Mouse (Mus musculus) liver, adult (tissue): ENCODE measurements at regions not wholly inside any gene's neighbourhood (a gene's known extent, or its start where the extent isn't known, plus 50 kb on each side); places are given as distances from the start of the nearest gene placed in this dataset.

Source experiments
- GATA4 ChIP-seq: IDR thresholded peaks from 2 replicates; pipeline ENCODE4 v1.6.1; 2014; ENCODE audit warnings: mild to moderate bottlenecking, low read length; ENCODE audit not compliant: insufficient replicate concordance

- no peak for TF ChIP-seq GATA4
Measured at GRCm38 (mm10) chr9:115545792-115546191, 235.6 kb upstream of the Stt3b start.

GRCm38 (mm10) chr9:115547625-115548325 is 237.6 kb upstream of the Stt3b start:
- no peak for TF ChIP-seq GATA4

DNA sequence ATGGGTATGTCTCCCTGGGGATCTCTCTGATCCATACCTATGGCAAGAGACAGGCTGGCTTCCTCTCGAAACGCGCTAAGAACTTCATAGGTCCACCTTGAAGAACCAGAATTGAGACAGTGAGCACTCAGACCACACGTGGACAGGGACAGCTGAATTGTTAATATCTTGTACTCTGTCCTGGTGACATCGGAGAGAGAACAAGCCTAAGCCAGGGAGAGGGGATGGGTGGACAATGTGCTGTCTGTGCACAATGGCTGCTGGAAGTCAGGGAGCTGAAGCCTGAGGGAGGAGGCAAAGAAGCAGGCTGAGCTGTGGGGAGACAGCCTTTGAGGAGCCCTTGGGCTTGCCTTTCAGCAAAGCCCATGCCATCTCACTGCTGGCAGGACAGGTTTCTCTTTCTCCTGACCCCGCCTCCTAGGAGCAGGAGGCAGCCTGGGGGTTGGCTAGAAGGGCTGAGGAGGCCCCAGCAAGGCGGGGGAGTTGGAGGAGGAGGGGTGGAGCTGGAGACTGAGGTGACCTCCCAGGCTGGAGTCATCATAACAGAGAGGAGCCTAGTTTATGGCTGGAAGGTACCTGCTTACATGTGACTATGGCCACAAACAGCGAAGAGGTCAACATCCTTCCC is 238.6 kb upstream of the Stt3b start:
- no peak for TF ChIP-seq GATA4

DNA sequence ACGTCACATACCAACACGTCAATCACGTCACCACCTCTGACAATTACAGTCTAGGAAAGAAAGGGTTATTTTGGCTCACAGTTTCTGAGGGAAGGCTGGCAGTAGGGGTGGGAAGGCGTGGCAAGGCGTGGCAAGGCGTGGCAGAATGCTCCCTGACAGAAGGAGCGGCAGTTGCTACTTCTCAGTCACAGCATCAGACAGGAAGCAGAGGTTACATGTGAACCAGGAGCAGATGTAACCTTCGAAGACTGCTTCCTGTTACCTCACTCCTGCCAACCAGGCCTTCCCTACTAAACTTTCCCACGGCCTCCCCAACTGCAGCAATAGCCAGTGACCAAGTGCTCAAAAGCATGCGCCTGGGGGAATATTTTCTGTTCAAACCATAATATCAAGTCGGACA is 240.9 kb upstream of the Stt3b start:
- TF ChIP-seq GATA4: no peak

DNA sequence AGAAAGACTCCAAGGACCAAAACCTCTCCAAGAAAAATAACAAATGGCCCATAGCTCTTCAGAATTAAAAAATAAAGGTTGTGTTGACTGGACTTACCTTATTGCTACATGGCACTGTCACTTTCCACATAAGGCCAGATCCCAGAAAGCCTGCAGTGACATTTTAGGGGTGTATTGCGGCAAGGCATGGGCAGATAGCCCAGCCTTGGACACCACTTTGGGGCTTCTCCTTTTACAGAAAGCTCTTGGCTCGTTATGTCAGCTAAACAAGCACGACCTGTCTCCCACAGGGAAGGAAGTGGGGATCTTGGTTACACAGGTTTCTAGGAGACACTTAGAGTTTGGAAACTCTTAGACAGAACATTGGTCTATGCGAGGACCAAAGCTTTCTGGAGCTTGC is 241.3 kb upstream of the Stt3b start:
- no peak for TF ChIP-seq GATA4

GRCm38 (mm10) chr9:115558131-115558530 is 247.9 kb upstream of the Stt3b start:
- TF ChIP-seq GATA4: no peak

- TF ChIP-seq GATA4: no peak
Measured at GRCm38 (mm10) chr9:115559521-115559920, 249.3 kb upstream of the Stt3b start.

DNA sequence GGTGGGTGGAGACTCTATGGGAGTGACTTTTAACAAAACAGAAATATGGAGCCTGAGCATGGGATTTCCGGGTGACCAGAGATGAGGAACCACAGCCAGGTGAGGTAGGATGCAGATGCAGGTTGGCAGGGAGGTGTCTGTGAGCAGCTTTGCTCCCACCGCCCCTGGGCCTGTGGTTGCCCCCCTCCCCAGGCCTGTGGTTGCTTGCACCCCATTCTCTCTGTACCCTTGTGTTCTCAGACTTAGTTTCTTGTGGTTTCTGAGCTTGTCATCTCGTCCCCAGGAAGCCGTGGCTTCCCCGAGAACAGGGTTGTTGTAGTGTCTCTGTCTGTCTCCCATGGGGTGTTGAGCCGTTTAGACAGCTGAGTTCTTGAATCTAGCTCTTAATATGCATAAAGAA is 251.0 kb upstream of the Stt3b start:
- TF ChIP-seq GATA4: no peak

- TF ChIP-seq GATA4: no peak
Measured at GRCm38 (mm10) chr9:115562783-115563182, 252.6 kb upstream of the Stt3b start.

- TF ChIP-seq GATA4: no peak
Measured at GRCm38 (mm10) chr9:115564366-115564765, 254.1 kb upstream of the Stt3b start.

GRCm38 (mm10) chr9:115568693-115569334 is 258.6 kb upstream of the Stt3b start:
- no peak for TF ChIP-seq GATA4

DNA sequence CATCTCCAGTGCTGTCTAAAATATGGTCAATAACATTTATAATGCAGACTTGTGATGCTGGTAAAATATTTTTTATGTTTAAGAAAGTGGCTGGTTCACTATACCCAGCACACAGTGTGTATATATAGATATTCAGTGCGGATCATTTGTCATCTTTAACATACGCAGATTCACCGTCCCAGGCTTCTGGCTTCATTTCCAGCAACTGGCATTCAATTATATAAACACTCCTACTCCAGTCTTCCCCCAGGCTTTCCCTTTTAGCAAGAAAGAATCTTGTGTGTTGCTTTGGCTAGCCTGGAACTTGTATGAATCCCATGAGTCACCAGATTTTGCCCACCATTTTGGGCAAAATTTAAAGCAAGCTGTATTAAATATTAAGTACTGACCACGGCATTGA is 260.8 kb upstream of the Stt3b start:
- TF ChIP-seq GATA4: no peak

DNA sequence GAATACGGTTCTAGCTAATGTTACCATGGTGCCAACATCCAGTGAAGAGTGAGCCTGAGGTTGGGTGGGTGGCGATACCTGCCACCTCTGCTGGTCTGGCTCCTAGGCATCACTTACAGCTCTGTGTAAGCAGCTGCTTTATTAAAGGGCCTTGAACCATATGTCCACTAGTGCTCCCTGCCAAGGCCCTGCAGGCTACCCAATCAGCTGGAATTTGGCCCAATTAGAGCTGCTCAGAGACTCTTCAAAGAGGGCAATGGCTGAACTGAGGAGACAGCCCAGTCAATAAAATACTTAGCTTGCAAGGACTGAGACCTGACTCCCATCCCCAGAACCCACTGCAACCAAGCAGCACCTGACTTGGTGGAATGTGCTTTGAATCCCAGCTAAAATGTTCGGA is 270.9 kb upstream of the Stt3b start:
- no peak for TF ChIP-seq GATA4

DNA sequence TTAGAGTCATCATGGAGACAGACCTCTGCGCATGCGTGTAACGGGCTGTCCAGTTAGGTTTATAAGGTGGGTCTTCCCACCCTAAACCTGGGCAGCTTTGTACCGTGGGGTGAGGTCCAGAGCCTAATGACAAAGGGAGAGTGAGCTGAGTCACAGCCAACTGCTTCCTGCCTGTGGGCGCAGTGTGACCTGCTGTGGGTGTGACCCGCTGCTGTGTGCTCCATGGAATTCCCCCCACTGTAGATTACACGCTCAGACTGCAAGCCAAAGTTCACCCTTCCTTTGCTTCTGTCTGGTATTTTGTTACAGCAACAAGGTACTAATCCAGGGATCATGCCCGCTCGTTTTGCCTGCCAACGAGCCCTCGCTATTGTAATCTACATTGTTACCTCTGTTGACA is 273.3 kb upstream of the Stt3b start:
- TF ChIP-seq GATA4: no peak

DNA sequence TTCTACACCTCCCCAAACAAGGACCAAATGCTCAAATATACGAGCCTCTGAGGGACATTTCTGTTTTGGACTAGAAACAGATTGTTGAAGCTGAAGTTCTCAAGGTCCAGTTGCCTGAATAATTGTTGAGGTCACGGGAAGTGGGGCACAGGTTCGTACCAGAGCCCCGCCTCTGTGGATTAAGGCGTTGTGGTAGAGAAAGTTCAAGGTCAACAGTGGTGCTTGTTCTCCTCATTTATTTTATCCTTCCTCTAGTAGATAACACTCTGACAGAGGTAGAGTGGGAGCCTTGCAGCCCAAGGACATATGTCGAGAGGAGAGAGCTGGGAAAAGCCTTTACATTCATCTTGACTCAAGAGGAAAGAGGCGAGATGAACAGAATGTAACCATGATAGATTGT is 274.7 kb upstream of the Stt3b start:
- TF ChIP-seq GATA4: no peak

DNA sequence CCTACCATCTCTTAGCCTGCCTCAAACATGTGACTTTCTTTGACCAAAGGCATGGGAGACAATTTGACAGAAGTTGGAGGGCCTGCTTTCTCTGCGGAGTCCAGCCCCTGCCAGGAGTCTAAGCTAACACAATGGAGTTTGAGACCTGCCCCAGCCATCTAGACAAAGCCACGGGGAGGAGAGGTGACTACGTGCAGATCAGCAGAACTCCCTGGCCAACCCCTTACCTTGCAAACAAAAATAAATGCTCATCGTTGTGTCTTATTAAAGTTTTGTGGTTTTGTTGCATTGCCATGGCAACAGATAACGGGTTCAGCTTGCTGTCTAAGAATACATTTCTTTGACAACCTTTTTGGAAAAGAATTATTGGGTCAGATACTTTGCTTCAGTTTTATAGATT is 282.2 kb upstream of the Stt3b start:
- TF ChIP-seq GATA4: no peak
